Mouse (Mus musculus) intestine, postnatal 0 days (tissue): Measurements from ENCODE around the gene Slc8a2. TPM values are rescaled to one million over a fixed set of nuclear protein-coding genes. Genes with fewer than 3 reads are reported as not detected.

Experiments used
- ATAC-seq: fragments of 200-750 bp; cut with Nextera tagmentation; 2 replicates; pipeline ENCODE4 v1.8.0; 2017; ENCODE audit warnings: mild to moderate bottlenecking, moderate TSS enrichment, moderate library complexity
- H3K27ac ChIP-seq: fragments of 300-500 bp; sonication (generic); 2 replicates; pipeline ENCODE4 v1.5.1; 2014; ENCODE audit warnings: mild to moderate bottlenecking, low read depth, low read length, moderate library complexity
- H3K27me3 ChIP-seq: fragments of 300-500 bp; sonication (generic); replicated peaks from 2 replicates; pipeline ENCODE4 v1.6.1; 2014; ENCODE audit warnings: low read length, mixed read lengths; ENCODE audit not compliant: control insufficient read depth, insufficient read depth
- H3K36me3 ChIP-seq: fragments of 300-500 bp; sonication (generic); 2 replicates; pipeline ENCODE4 v1.6.1; 2014; ENCODE audit warnings: mild to moderate bottlenecking, moderate library complexity; ENCODE audit not compliant: control insufficient read depth, insufficient read depth
- H3K4me1 ChIP-seq: fragments of 300-500 bp; sonication (generic); replicated peaks from 2 replicates; pipeline ENCODE4 v1.6.1; 2014; ENCODE audit warnings: antibody characterized with exemption, low read length, mixed read lengths; ENCODE audit not compliant: control insufficient read depth, insufficient read depth
- H3K4me2 ChIP-seq: fragments of 300-500 bp; sonication (generic); replicated peaks from 2 replicates; pipeline ENCODE4 v1.6.1; 2014; ENCODE audit warnings: low read depth, mild to moderate bottlenecking, moderate library complexity
- H3K4me3 ChIP-seq: fragments of 300-500 bp; sonication (generic); 2 replicates; pipeline ENCODE4 v1.5.1; 2014; ENCODE audit warnings: low read depth, low read length
- H3K9ac ChIP-seq: fragments of 300-500 bp; sonication (generic); 2 replicates; pipeline ENCODE4 v1.6.1; 2014; ENCODE audit warnings: mild to moderate bottlenecking, low read depth, low read length
- H3K9me3 ChIP-seq: fragments of 300-500 bp; sonication (generic); 2 replicates; pipeline ENCODE4 v1.6.1; 2016; ENCODE audit warnings: mixed run types; ENCODE audit not compliant: control insufficient read depth
- CTCF ChIP-seq: sonication (generic); IDR thresholded peaks from 2 replicates; pipeline ENCODE4 v1.5.1; 2016; ENCODE audit warnings: low read depth, mild to moderate bottlenecking, control low read depth, antibody characterized with exemption, moderate library complexity
- WGBS: fragments of 180-500 bp; shearing (Covaris S2); extraction: QIAGEN DNeasy Blood & Tissue Kit; methylation state at CpG from one replicate; pipeline ENCODE4 v1.1.7; 2014; 5-methylcytosine and 5-hydroxymethylcytosine counted together
- polyA plus RNA-seq: library from polyadenylated mRNA; unstranded; fragments of >200 nt; fragmentation: Nextera tagmentation; extraction: Ambion mirVana; gene quantifications from 2 replicates; pipeline ENCODE4 v1.2.1, GENCODE M21; 2015

Slc8a2 gene
- polyA plus RNA-seq, 1 experiment from 2014 or later, result 0.08 TPM

DNA sequence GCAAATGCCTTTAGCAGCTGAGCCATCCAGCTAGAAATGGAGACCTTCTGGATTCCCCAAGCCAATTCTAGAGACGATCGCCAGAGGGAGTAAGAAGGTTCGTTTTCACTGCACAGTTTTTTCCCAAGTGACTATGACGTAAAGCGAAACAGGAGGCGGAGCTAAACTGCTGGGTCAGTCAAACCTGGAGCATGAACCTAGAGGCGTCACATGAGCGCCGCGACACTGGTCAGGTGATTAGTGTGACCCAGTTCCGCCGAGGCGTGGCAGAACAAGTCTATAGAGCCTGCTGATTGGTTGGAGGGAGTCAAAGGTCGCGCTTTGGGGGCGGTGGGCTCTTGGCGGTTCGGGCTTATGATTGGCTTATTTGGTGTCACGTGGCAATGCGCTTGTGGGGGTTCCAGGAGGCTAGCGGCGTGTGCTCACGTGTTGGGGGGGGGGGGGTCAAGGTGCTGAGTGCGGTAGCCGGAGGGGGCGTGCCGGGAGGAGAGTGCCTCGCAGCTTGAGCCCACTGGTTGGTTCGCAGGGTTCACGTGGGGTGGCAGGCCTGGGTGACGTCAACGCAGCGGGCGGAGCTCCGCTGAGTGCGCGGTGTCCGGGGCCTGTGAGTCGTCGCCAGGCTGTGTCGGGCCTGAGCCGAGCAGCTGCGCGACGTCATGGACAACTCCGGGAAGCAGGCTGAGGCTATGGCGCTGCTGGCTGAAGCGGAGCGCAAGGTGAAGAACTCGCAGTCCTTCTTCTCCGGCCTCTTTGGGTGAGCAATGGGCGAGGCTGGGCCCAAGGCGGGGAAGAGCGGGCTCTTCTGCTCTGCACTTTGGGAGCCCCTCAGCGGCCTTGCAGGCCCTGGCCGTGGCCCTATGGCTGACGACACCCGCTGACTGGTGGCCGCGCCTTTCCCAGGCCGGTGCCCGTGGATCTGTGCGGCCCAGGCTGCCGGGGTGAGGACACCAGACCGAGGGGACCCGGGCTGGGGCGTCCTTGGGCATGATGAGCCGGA lies 31.3 kb upstream of the Slc8a2 start, which contains the start of gene Napa:
Gene Napa (plus strand): TSS at position 438 of the 997 bp plus-strand sequence.
- peaks cover 5% of the 10 kb centered on the region; the same call in 1 of the 2 replicates for H3K36me3 ChIP-seq
- H3K4me2 ChIP-seq, result peak within 1 kb of the TSS; percentile 84
- H3K9ac ChIP-seq, result peak within 1 kb of the TSS; percentile 89
- H3K27ac ChIP-seq, result peak within 1 kb of the TSS; percentile 95
- peak within 1 kb of the TSS; percentile 78 for H3K4me3 ChIP-seq
- WGBS, result under 1% methylated on average over 68 of the region's 68 CpGs
- ATAC-seq, result peak; percentile 98
- H3K4me1 ChIP-seq, result no peaks in the 10 kb centered on the region
- no peaks in the 10 kb centered on the region for H3K27me3 ChIP-seq
- TF ChIP-seq CTCF, result peak; percentile 86
- H3K9me3 ChIP-seq, result no peaks in the 10 kb centered on the region

DNA sequence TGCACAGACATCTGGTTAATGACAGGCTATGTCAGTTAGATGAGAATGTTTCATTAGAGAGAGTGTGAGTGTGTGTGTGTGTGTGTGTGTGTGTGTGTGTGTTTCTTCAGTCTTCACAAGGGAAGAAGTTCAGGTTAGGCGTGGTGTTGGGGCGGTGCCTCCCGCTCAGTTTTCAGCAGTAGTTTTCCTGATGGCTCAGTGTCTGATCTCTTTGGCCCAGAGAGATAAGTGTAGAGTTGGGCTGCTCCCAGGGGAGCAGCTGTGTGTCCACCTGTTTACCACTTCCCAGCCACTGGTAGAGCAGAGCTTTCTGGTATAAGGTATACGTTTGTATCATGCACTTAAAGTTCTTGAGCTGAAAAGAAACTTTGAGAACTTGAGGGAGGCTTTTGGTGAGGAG lies 29.7 kb upstream of the Slc8a2 start:
- H3K4me2 ChIP-seq, result peak overlapping the region; percentile 84

DNA sequence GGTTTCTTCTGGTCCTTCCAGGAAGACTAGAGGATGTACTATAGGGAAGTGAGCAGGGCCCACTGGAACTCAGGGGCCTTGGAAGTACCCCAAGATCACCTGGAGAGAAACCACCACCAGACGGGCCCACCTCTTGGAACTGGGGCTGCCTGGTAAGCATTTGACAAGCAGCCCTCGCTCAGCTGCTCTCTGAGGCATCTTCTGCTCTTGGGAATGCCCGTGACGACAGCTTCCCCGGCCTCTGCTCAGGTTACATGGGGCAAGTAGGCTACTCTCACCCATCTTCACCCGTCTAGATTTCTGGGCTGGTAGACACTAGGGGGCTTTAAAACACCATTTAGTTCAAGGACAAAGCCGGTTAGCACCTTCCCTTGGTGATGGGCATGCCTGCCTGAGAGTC lies 28.5 kb upstream of the Slc8a2 start:
- no peak overlapping the region for H3K27ac ChIP-seq
- no peaks in the 10 kb centered on the region for H3K27me3 ChIP-seq
- H3K4me1 ChIP-seq, result no peaks in the 10 kb centered on the region
- H3K9ac ChIP-seq, result no peak overlapping the region
- no peak for ATAC-seq
- no peak for TF ChIP-seq CTCF
- 69% methylated on average over 7 of the region's 7 CpGs for WGBS
- H3K36me3 ChIP-seq, result peaks cover 21% of the 10 kb centered on the region; the same call in 1 of the 2 replicates
- no peak overlapping the region for H3K4me2 ChIP-seq
- no peak overlapping the region for H3K4me3 ChIP-seq
- H3K9me3 ChIP-seq, result no peaks in the 10 kb centered on the region

More for the DNA sequence above, 29.7 kb upstream of the Slc8a2 start:
- WGBS, result 46% methylated on average over 4 of the region's 4 CpGs
- no peaks in the 10 kb centered on the region for H3K9me3 ChIP-seq
- H3K9ac ChIP-seq, result no peak overlapping the region; the same call in 1 of the 2 replicates
- H3K36me3 ChIP-seq, result peaks cover 12% of the 10 kb centered on the region; the same call in 1 of the 2 replicates
- H3K27ac ChIP-seq, result no peak overlapping the region; the same call in 1 of the 2 replicates
- no peaks in the 10 kb centered on the region for H3K4me1 ChIP-seq
- H3K27me3 ChIP-seq, result no peaks in the 10 kb centered on the region
- H3K4me3 ChIP-seq, result peak overlapping the region; percentile 78
- TF ChIP-seq CTCF, result no peak
- no peak for ATAC-seq

DNA sequence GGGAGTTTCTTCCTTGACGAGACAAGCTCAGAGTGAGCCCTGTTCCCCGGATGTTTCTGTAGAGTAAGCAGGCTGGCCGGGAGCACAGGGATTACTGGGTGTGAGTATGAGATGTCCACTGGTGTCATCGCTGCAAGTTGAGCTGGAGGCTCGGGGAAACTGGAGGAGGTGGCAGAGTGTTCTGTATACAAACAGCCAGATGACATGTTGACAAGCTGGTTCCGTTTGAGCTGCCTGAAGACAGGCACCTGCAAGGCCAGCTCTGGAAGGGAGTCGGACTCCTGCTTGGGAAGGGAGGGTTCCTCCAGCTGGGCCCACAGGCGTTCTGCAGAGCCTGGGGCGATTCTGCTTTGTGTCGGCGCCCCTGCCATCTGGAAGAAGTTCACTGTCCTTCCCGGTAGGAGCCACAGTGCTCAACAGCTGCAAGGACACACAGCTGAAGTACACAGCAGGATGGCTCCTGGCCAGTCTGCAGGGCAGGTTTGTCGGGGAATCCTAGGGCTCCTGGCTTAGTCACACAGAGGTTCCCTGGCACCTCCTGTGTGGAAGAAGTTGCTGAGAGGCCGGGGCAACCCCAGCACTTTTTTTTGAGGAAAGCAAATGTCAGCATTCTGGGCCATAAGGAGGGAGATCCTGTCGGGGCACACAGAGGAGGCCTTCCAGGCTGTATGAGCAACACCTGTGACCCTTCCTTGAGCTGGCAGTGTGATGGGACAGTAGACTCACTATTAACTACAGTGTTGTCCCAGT lies 27.7 kb upstream of the Slc8a2 start:
- Histone ChIP-seq H3K4me1 (no peaks in the 10 kb centered on the region), H3K27ac (no peak overlapping the region), H3K9me3 (no peaks in the 10 kb centered on the region), H3K36me3 (peaks cover 21% of the 10 kb centered on the region; the same call in 1 of the 2 replicates), H3K9ac (no peak overlapping the region), H3K4me2 (no peak overlapping the region), H3K4me3 (no peak overlapping the region), H3K27me3 (no peaks in the 10 kb centered on the region)
- no peak for TF ChIP-seq CTCF
- WGBS, result 74% methylated on average over 15 of the region's 15 CpGs
- ATAC-seq, result no peak

DNA sequence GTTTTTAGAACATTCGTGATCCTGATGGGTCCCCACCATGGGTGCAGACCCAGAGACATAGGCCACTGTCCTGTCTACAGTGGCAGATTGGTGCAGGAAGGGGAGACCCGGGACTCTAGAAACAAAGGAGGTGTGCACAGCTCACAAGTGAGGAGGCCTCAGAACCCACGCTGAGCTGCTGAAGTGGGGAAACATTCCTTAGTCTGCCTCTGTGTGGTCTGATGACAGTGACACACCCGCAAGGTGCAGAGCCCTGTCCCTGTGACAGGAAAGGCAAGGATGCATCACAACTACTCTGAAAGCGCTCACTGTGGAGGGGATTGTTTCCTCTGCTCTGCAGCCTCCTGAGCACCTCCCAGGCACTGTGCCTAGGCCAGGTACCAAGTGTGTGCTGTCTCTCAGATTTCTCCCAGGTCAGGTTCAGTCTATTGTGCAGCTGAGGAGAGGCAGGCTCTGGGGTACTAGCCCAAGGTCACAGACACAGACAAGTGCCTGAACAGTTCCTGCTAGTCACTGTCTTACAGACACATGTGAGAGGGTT lies 26.9 kb upstream of the Slc8a2 start:
- no peak overlapping the region for H3K27ac ChIP-seq
- no peak overlapping the region for H3K4me2 ChIP-seq
- peaks cover 30% of the 10 kb centered on the region for H3K36me3 ChIP-seq
- ATAC-seq, result no peak
- H3K9me3 ChIP-seq, result no peaks in the 10 kb centered on the region
- H3K4me1 ChIP-seq, result no peaks in the 10 kb centered on the region
- H3K27me3 ChIP-seq, result no peaks in the 10 kb centered on the region
- 71% methylated on average over 5 of the region's 5 CpGs for WGBS
- H3K9ac ChIP-seq, result no peak overlapping the region
- no peak for TF ChIP-seq CTCF
- no peak overlapping the region for H3K4me3 ChIP-seq

DNA sequence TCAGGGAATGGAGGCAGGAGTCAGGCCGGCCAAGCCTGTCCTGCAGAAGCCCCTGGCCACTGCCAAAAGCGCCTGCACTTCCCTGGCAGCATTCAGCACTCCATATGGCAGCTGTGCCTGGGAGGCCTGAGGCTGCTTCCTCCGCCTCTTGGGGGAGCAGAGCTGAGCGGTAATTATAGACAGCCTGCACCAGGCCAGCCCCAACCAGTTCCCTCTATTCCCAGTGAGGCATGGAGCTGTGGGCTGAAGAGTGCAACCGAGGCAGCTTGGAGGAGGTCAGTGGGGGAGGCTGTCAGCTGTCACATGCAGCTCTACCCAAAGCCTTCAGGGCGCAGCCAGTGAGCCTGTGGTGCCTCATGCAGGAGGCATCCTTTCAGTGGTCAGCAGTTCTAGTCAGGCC lies 25.9 kb upstream of the Slc8a2 start:
- Histone ChIP-seq H3K4me1 (no peaks in the 10 kb centered on the region), H3K4me3 (no peak overlapping the region), H3K9me3 (no peaks in the 10 kb centered on the region), H3K9ac (no peak overlapping the region), H3K27me3 (no peaks in the 10 kb centered on the region), H3K27ac (no peak overlapping the region), H3K4me2 (no peak overlapping the region), H3K36me3 (peaks cover 40% of the 10 kb centered on the region)
- 76% methylated on average over 6 of the region's 6 CpGs for WGBS
- no peak for TF ChIP-seq CTCF
- ATAC-seq, result no peak
